Mouse (Mus musculus) ES-E14 (cell line): ENCODE results near the gene Pex13.

ENCODE experiments used
- CHD2 ChIP-seq: IDR thresholded peaks from 2 replicates; pipeline ENCODE4 v1.6.1; 2014; ENCODE audit warnings: mild to moderate bottlenecking, low read depth, low read length, inconsistent platforms
- HCFC1 ChIP-seq: IDR thresholded peaks from 2 replicates; pipeline ENCODE4 v1.6.1; 2012; ENCODE audit warnings: low read length, inconsistent platforms, borderline replicate concordance; ENCODE audit not compliant: insufficient read depth
- MAFK ChIP-seq: IDR thresholded peaks from 2 replicates; pipeline ENCODE4 v1.6.1; 2014; ENCODE audit warnings: mild to moderate bottlenecking, low read depth, low read length, inconsistent platforms; ENCODE audit not compliant: insufficient read depth
- ZC3H11A ChIP-seq: IDR thresholded peaks from 2 replicates; pipeline ENCODE4 v1.6.1; 2012; ENCODE audit warnings: low read depth, mild to moderate bottlenecking, inconsistent platforms, low read length, borderline replicate concordance
- ZNF384 ChIP-seq: IDR thresholded peaks from 2 replicates; pipeline ENCODE4 v1.6.1; 2012; ENCODE audit warnings: low read depth, low read length, inconsistent platforms

DNA sequence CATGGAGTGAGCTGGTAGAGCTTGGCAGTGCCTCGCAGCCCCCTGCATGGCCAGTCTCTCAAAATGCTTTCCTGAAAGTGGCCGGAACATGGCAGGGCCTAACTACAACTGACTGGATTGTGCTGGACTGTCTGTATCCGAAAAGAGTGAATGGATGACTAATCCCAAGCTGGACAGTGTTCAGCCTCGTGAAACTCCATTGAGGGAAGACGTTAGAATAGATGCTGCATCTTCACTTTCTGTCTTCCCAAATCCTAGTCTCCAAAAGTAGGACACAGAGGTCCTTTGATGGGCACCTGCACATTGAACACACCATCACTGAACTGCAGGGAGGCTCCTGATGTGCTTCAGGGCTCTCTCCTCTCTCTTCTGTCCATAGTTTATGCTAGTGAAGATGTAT is 10.3 kb upstream of the Pex13 start:
- TF ChIP-seq ZNF384: no peak
- no peak for TF ChIP-seq MAFK
- TF ChIP-seq ZC3H11A: no peak
- no peak for TF ChIP-seq HCFC1
- no peak for TF ChIP-seq CHD2
